Mouse (Mus musculus) T-helper 17 cell (primary cell): Measurements from ENCODE around the gene Elmo2.

ENCODE experiments used
- in situ Hi-C, 2 experiments: fragments of 300-600 bp; cut with MboI, MseI; formaldehyde crosslinking; loops; 1 replicate in 1 of 2; 2 replicates in 1 of 2; pipeline ENCODE4 v1.15.1; 2025; ENCODE audit warnings: high pct_unique_total_duplicates in 2 of 2

Elmo2 gene

GRCm38 (mm10) chr2:165297429-165297828, 28.9 kb downstream of the Elmo2 start:
- in situ Hi-C loops = no loop called here

DNA sequence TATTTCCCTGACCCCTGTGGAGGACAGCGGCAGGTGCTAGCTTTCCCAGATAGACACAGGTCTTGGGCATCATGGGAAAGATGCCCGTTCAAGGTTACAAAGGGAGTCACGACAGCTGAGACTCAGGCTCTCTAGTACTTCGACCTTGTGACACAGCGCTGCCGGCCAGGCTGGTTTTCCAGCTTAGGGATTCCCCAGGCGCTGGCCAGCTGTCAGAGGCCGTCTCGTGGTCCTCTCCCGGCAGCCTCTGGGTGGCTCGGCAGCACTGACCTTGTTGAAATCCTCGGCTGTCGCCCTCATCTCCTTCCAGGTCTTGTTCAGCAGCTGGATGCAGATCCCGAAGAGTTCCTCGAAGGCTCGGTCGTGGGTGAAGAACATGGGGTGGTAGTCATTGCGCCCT, 29.7 kb downstream of the Elmo2 start:
- in situ Hi-C loops = no loop called here

GRCm38 (mm10) chr2:165288315-165289031, 37.8 kb downstream of the Elmo2 start:
- in situ Hi-C loops = no loop called here

DNA sequence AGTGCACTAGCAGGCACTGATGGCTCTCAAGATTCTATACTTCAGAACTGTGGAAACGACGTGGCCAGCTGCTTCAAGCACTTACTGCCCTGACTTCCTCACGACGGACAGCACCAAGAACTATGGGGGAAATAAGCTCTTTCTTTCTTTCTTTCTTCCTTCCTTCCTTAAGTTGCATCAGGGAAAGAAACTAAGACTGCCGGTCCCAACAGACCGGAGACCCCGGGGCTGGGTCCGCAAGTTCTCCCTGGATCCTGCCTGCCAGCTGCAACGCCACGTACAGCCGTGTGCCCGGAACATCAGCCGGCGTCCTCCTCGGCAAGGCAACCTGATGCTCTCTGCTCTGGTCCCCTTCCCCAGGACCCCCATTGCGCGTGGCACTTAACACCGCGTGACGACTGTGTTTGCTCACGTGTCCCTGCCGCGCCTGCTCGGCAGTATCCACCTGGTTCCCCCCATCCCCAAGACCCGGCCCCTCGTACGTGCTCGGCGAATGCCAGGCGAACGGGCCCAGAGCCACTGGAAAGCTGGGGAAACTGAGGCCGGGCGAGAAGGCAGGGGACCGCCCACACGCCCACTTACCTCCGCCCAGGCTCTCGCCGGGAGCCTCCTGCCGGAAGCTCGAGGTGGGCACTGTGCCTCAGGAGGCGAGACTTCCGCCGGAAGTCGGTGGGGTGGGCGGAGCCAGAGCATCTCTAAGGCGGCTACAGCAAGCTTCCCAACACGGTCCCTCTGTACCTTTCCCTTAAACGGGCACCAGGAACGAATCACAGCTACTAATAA, 38.9 kb downstream of the Elmo2 start, which contains the start of gene Slc35c2:
Slc35c2 (minus strand) TSS at position 668 of the 783 bp plus-strand sequence.
- in situ Hi-C loops = no loop called here

DNA sequence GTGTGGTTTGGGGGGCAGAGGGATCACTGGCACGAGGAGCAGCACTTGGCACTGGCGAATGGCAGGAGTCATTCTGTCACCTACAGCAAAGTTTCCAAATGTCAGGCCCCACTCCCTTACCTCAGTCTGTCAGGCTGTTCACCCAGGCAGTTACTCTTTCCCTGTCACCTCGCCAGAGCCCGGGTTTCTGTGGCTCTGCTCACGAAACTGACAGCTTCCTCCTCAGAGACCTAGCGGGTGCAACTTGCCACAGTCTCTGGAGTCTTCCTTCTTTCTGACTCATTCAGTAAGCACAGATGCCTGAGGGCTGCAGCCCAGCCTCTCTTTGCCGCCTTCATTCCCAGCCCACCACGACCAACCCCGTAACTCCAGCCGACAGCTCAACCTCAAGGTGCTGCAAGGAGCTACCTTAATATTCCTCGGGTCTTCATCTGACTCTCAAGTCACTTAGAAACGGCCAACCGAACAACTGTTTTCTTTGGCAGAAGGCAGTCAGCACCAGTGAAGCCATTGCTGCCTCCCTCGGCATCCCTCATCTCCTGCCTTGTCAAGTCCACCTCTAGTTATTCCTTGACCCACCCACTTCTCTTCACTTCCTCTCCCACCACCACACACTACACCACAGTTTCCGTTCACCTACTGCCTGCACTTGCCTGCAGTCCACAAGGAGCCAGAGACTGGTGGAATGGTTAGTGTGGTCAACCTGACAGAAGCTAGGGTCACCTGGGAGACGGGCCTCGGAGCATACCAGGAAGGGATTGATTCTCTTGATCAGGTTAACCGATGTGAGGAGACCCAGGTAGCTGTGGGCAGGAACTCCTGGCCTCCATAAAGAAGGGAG, 39.7 kb downstream of the Elmo2 start:
- in situ Hi-C loops = no loop called here

DNA sequence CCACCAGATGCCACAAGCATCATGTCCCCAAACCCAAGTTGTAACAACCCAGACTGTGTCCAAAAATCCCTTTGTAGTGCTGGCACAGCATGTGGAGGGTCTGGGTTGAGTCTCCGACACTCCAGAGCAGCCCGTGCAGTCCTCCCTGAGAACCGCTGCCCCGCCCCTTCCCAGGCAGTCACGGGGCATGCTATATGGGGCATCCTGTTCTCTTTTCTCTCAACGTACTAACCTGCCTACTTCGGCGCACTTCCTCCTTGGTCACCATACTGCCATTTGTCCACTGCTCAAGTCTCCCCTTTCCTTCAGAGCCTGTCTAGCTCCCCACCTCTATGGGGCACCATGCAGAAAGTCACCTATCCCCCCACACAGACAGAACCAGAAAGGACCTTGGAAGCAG, 40.7 kb downstream of the Elmo2 start:
- in situ Hi-C loops = no loop called here

GRCm38 (mm10) chr2:165285034-165285433, 41.2 kb downstream of the Elmo2 start:
- in situ Hi-C loops = no loop called here

DNA sequence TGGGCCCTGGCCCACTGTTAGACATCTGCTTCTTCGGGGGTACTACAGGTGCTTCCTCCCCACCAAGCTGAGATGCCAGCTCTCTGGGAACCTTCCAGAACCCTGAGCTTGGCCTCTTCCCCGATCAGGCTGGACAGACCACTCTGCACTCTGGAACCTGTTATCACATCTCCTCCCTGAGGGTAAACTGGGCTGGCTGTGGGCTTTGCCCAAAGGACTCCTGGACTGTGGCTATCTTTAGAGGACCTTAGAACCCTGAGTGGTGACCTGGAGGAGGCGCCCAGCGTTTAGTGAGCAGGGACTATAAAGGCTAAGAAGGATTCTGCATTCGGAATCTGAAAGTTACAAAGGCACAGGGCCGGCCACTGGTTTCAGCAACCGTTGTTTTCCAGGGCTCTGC, 41.9 kb downstream of the Elmo2 start:
- in situ Hi-C loops = no loop called here

DNA sequence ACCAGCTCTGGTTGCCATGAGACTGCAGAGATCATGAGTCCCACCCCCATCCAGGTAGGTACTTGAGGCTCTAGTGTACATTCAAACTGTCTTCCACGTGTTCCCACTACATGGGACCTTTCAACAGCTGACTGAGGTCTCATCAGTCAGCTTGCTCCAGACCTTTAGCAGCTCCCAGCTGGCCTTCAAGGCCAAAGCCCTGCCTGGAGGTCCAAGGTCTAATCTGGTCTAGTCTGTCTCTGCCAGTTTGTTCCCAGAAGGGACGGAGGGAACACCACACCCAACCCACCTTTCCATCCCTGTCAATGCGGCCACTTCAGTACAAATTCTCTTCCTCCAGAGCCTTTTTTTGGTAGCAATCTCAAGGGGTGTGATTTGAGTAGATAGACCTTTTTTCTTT, 42.6 kb downstream of the Elmo2 start:
- in situ Hi-C loops = no loop called here

- in situ Hi-C loops = no loop called here
Measured at GRCm38 (mm10) chr2:165281779-165282311, 44.4 kb downstream of the Elmo2 start.

- in situ Hi-C loops = loop anchor here in 1 of 2 experiments (10.0 kb wide), 2 partner anchors 65 to 205 kb away; no protein-coding TSS in a partner anchor
Measured at GRCm38 (mm10) chr2:165279351-165279750, 46.9 kb downstream of the Elmo2 start.

GRCm38 (mm10) chr2:165277188-165277740, 49.0 kb downstream of the Elmo2 start:
- in situ Hi-C loops = loop anchor here in 1 of 2 experiments (10.0 kb wide), 2 partner anchors 62 to 202 kb away; no protein-coding TSS in a partner anchor

DNA sequence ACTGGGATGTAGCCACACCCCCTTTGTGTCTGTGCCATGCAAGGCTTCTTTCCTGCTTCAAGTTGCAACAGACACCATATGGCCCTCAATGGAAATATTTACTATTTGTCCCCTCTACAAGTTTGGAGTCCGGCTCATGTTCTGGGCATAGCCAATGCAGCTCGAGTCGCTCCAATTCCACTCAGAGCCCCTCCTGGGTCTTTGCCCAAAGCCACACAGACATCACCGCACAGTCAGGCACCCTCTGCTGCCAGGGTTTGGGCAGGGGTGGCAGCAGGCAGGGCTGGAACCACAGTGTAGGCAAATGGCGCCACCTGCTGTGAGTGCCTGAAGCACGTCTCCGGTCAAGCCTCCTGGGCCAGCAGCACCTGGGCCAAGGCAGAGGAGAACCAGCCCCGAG, 50.5 kb downstream of the Elmo2 start:
- in situ Hi-C loops = loop anchor here in 1 of 2 experiments (10.0 kb wide), 2 partner anchors 61 to 201 kb away; no protein-coding TSS in a partner anchor

GRCm38 (mm10) chr2:165275124-165275640, 51.1 kb downstream of the Elmo2 start:
- in situ Hi-C loops = loop anchor here in 1 of 2 experiments (10.0 kb wide), 2 partner anchors 60 to 200 kb away; no protein-coding TSS in a partner anchor

DNA sequence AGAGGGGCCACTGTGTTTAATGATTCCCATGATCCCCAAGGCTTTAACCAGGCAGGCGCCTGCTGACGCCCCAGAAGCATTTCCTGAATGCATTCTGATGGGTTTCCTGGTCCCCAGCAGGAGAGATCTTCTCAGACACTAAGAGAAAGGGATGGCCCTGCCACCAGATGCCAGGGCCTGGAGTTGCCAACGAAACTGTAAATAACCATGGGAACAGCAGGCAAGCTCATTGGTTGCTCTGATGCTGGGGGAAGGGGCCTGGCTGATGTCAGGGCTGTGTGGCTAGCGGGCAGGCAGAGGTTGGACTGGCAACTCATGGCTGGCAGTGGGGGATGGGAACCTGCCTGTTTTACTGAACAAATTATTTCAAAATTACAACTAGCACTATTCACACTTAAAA, 52.7 kb downstream of the Elmo2 start:
- in situ Hi-C loops = loop anchor here (5.0 to 10.0 kb wide), 3 partner anchors 59 to 199 kb away; no protein-coding TSS in a partner anchor

DNA sequence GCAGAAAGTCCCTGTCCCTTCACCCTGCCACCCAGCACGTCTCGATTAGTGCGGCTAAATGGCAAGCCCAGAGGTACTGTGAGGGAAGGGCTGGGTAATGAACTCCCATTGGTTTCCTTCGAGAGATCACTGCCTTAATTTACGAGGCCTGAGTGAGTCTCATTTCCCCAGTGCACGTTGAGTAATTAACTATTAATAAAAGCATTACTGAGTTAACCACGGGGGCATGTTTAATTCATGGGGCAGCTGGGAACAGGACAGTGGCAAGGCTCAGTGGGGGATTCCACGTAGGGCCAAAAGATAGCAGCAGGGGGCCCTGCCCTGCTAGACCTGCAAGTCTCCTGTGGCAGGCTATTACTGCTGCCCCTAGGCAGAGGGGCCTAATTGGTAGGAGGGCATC, 55.0 kb downstream of the Elmo2 start:
- in situ Hi-C loops = loop anchor here (5.0 to 10.0 kb wide), 3 partner anchors 57 to 197 kb away; no protein-coding TSS in a partner anchor

GRCm38 (mm10) chr2:165270858-165271257, 55.4 kb downstream of the Elmo2 start:
- in situ Hi-C loops = loop anchor here (5.0 to 10.0 kb wide), 3 partner anchors 56 to 196 kb away; no protein-coding TSS in a partner anchor

DNA sequence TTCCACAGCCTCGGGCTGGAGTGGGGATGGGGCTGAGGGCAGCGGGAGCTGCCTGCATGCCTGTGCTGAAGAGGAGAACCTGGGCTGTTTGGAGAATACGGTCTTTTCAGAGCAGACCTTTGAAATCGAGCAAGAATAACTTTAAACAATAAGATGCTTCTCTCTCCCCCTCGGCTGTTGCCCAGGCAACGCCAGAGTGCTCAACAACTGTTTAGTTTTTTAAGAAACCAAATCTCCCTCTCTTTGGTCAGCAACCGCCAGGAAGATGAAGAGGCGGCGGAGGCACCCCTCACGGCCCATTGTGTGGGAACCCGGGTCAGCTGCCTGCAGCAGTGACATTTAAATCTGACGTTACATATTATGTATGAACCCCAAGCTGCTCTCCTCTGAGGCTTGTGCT, 59.5 kb downstream of the Elmo2 start:
- in situ Hi-C loops = no loop called here

- in situ Hi-C loops = no loop called here
Measured at GRCm38 (mm10) chr2:165263861-165264260, 62.4 kb downstream of the Elmo2 start.

- in situ Hi-C loops = no loop called here
Measured at GRCm38 (mm10) chr2:165262274-165262990, 63.8 kb downstream of the Elmo2 start.
